Mouse (Mus musculus) cerebellum, postnatal 36 days (tissue): ENCODE results near the gene Tmem38b.

Source experiments
- DNase-seq, 2 experiments: peaks; one replicate each; pipeline ENCODE4 v3.0.0; 2021 to 2022; ENCODE audit warnings: mixed read lengths in 2 of 2

Tmem38b gene

DNA sequence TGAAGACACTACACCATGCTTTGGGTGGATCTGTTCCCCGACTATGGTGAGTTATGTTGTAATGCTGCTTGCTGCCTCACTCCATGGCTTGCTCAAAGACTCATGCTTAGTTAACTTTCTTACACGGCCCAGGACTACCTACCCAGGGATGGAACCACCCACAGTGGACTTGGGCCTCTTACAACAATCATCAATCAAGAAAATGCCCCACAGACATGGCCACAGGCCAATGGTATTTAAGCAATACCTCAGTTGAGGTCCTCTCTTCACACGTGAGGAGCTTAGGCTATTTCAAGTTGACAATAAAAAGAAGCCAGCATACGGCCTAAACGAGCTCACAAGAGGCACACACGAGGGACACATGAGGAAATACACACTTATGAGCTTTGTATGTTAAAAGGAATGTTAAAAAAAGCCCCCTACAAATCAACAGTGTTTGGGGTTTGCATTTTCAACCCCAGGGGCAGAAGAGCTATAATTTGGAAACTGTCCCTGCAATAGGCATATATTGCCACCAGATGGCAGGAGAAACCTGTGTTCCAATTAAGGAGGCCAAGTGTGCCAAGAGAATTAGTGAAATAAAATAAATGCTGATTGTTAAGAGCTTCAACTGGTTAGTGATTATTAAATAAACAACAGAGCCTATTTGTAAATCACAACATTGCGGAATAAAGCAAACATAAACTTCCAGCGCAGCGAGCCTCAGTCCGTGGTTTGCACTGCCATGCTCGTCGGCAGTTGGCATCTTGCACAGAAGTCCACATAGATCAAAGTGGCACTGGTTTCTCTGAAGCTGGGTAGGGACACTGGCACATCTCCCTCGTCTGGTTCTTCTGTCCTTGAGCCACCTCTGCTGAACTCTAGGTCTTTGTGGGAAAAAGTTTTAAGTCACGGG is 58.8 kb downstream of the Tmem38b start:
- peak in 1 of 2 experiments; percentile 54 for DNase-seq

DNA sequence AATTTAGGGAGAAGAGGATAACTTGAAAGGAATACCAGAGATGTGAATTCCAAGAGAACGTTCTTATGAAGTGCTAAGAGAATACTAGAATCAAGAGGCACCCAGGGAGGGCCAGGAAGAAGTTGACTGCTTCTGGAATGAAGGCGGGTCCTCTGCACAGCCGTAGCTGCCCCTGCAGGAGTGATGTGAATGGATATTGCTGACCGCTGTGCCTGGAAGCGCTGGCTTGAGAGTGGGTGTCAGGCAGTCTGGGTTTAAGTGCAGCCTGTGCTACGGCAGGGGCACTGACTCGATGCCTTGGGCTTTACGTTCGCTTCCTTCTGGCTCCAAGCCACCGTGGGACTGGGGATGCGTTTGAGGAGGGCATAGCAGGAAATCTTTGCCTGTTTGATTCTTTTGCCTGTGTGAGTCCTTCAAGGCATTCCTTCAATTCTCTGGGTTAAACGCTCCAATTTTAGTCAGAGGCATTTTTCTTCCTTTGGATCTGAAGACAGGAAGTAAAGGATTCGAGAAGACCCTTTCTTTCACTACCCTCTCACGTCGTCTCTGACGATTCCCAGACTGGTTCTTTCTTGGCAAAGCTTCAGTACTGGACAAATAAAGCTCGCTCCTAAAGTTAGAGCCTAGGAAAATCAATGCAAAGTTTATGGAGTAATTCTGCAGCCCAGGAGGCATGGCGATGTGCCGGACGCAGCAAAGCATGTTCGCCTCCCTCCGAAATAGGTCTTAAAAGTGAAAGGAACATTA is 60.7 kb downstream of the Tmem38b start:
- no peak for DNase-seq

DNA sequence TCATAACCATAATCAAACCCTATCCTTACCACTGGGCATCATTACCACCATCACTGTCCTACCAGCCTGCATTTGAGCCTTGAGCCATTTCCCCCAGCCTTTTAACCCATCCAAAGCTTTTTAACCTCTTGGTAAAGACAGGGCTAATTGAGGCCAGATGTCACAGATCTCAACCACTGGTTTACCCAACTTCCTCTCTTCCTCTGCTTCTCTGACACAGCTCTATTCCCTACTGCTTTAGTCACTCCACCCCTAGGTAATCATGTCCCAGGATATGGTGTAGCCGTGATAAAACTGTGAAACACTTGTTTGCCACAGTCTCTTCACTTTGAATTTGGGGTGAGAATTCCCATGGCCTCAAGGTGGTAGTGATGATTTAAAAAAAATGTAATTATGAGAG is 69.5 kb downstream of the Tmem38b start:
- DNase-seq, result no peak

DNA sequence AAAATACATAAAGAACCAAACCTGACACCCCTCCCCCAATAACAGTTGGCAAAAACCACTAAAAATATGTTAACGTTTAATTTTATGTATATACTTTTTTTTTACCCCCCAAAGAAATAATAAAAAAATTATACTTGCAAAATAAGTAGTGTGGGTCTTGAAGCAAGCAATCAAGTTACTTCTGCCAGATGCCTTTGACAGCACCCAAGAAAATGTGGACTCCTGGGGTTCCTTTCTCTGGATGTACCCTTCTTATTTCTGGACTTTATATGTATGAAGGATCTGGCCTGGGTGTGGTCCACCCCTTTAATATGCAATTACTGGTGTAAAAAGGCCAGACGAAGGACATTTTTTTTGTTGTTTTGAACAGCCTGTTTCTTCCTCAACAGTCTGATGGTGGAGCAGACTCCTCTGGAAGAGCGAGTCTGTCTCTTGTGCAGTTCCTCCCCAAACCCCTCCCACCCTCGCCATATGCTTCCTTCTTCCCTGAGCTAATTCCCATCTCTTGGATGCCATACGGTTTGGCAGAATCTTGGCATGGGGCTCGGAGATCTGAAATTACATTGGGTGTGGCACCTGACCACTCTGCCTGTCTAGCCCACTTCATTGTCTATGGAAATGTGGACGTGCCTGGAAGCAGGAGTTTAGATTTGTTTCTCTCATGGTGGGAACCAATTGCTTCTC is 70.4 kb downstream of the Tmem38b start:
- DNase-seq, result no peak

DNA sequence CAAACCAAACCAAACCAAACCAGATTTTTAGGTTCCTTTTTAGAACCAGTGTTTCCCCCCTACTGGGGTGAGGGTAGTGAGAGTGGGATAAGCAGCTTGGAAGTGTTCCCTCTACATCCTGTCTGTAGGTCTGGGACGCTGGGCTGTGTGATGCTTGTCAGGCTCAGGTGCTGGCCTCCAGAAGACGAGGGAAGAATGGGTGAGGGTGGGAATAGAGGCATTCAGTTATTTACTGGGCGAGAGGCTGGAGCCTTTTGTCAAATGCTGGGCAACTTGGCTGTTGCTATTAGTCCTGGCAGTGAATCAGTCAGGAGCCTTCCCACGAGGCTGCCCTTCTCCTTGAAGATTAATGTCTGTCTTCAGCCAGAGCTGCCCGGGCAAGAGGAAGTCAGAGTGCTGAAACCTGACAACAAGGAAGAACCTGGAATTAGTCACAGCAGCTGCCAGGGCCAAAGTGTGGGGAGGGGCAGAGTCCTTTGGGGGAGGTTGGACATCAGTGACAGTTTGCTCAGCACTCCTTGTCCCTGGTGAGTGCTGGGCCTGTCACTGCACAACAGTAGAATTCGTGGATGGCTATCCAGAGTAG is 74.6 kb downstream of the Tmem38b start:
- no peak for DNase-seq

DNA sequence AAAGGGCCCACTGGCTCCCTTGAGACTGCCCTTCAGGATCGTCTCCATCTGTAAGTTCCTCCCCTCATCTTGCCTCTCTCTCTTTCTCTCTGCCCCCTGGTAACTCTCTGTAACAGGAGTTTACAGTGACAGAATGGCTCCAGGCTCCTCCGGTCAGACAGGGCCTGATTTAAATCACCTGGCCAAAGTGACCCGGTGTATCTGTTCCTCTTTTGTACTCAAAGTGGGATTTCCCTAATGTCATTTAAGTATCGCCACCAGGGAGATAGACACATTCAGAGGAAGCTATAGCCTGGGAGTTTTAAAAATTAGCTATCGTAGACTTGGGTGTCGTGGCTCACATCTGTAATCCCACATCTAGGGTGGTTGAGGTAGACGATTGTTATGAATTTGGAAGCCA is 78.5 kb downstream of the Tmem38b start:
- DNase-seq, result no peak

DNA sequence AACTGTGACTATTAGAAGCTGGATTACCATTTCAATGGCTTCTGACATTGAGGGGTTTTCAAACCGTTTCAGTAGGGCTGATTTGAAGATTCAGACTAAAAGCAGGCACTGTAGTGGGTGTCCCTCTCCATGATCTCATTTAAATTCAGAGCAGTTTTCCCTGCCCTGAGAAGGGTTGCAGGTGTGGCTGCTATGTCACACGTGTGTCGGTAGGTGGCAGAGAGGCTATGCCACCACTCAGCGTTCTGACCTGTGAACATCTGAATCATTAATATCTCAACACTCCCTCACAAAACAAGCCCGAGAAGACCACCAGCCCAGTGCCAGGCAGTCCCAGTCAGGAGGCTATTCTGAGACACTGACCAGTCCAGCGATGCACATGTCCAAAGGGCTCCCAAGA is 79.7 kb downstream of the Tmem38b start:
- no peak for DNase-seq

DNA sequence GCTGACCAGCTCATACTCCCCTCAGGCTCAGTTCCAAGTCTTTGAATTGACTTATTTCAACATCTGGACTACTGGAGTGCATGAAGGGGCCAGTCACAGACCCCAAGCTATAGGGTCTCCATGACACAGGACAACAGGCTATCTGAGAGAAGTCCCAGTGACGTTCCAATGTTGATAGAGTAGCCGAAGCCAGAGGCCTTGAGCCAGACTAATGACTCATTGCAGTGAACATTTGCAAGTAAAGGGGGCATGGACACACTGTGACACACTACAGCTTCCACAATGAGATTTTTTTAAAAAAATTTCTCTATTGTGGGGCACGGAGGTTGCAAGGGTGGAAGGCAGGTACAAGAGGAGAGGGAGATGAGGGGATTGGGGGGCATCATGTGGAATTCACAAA is 81.2 kb downstream of the Tmem38b start:
- DNase-seq, result no peak
